Mouse (Mus musculus): ENCODE results near the gene Fgfr2. TPM values are rescaled to one million over a fixed set of nuclear protein-coding genes. Genes with fewer than 3 reads are reported as not detected.

Gene Fgfr2
- polyA plus RNA-seq, 1 experiment from 2014 or later = 24.1 TPM

GRCm38 (mm10) chr7:132306671-132307412 lies 816.3 kb downstream of the Fgfr2 start:
- no peak overlapping the region for H3K4me2 ChIP-seq (ENCODE audit: low read length)
- no peaks in the 10 kb centered on the region for H3K9me3 ChIP-seq (ENCODE audit: control insufficient read depth, low read length)
- H3K4me3 ChIP-seq (ENCODE audit: low read length) = no peak overlapping the region
- no peaks in the 10 kb centered on the region for H3K27me3 ChIP-seq (replicated peaks; ENCODE audit: control insufficient read depth, insufficient read depth, low read length)
- peaks cover 5% of the 10 kb centered on the region; the same call in 1 of the 2 replicates for H3K4me1 ChIP-seq (ENCODE audit: control insufficient read depth, insufficient read depth, low read depth, low read length)
- no peaks in the 10 kb centered on the region for H3K36me3 ChIP-seq (ENCODE audit: control insufficient read depth, insufficient read depth, low read length)
- H3K9ac ChIP-seq (ENCODE audit: low read depth, low read length) = no peak overlapping the region
- ATAC-seq = no peak
- WGBS = 95% methylated on average over 8 of the region's 8 CpGs
- H3K27ac ChIP-seq (ENCODE audit: low read depth, low read length) = no peak overlapping the region

- Histone ChIP-seq H3K36me3 (ENCODE audit: control insufficient read depth, insufficient read depth, low read length) (no peaks in the 10 kb centered on the region), H3K27ac (ENCODE audit: low read depth, low read length) (no peak overlapping the region)
These were observed 817.4 kb downstream of the Fgfr2 start for GRCm38 (mm10) chr7:132305492-132306375.

GRCm38 (mm10) chr7:132304424-132305085 lies 818.6 kb downstream of the Fgfr2 start:
- no peaks in the 10 kb centered on the region for H3K27me3 ChIP-seq (replicated peaks; ENCODE audit: control insufficient read depth, insufficient read depth, low read length)
- WGBS = 68% methylated on average over 8 of the region's 8 CpGs
- H3K4me2 ChIP-seq (ENCODE audit: low read length) = no peak overlapping the region
- no peak overlapping the region for H3K27ac ChIP-seq (ENCODE audit: low read depth, low read length)
- H3K4me1 ChIP-seq (ENCODE audit: control insufficient read depth, insufficient read depth, low read depth, low read length) = peaks cover 6% of the 10 kb centered on the region
- H3K9me3 ChIP-seq (ENCODE audit: control insufficient read depth, low read length) = no peaks in the 10 kb centered on the region
- no peaks in the 10 kb centered on the region for H3K36me3 ChIP-seq (ENCODE audit: control insufficient read depth, insufficient read depth, low read length)
- no peak overlapping the region for H3K9ac ChIP-seq (ENCODE audit: low read depth, low read length)
- no peak for ATAC-seq
- H3K4me3 ChIP-seq (ENCODE audit: low read length) = no peak overlapping the region

More at GRCm38 (mm10) chr7:132305492-132306375, 817.4 kb downstream of the Fgfr2 start:
- ATAC-seq = no peak
- Histone ChIP-seq H3K4me2 (ENCODE audit: low read length) (no peak overlapping the region), H3K4me3 (ENCODE audit: low read length) (no peak overlapping the region), H3K27me3 (replicated peaks; ENCODE audit: control insufficient read depth, insufficient read depth, low read length) (no peaks in the 10 kb centered on the region), H3K9ac (ENCODE audit: low read depth, low read length) (no peak overlapping the region), H3K4me1 (ENCODE audit: control insufficient read depth, insufficient read depth, low read depth, low read length) (peaks cover 5% of the 10 kb centered on the region), H3K9me3 (ENCODE audit: control insufficient read depth, low read length) (no peaks in the 10 kb centered on the region)
- 87% methylated on average over 5 of the region's 5 CpGs for WGBS

- no peak for ATAC-seq
- 74% methylated on average over 7 of the region's 7 CpGs for WGBS
These were observed 819.2 kb downstream of the Fgfr2 start for GRCm38 (mm10) chr7:132303988-132304387.

GRCm38 (mm10) chr7:132302508-132303241 lies 820.5 kb downstream of the Fgfr2 start:
- H3K4me2 ChIP-seq (ENCODE audit: low read length) = no peak overlapping the region
- ATAC-seq = no peak
- WGBS = 63% methylated on average over 8 of the region's 8 CpGs
- peaks cover 10% of the 10 kb centered on the region for H3K4me1 ChIP-seq (ENCODE audit: control insufficient read depth, insufficient read depth, low read depth, low read length)
- H3K4me3 ChIP-seq (ENCODE audit: low read length) = no peak overlapping the region
- no peaks in the 10 kb centered on the region for H3K9me3 ChIP-seq (ENCODE audit: control insufficient read depth, low read length)
- H3K36me3 ChIP-seq (ENCODE audit: control insufficient read depth, insufficient read depth, low read length) = no peaks in the 10 kb centered on the region
- no peaks in the 10 kb centered on the region for H3K27me3 ChIP-seq (replicated peaks; ENCODE audit: control insufficient read depth, insufficient read depth, low read length)
- H3K27ac ChIP-seq (ENCODE audit: low read depth, low read length) = no peak overlapping the region
- no peak overlapping the region for H3K9ac ChIP-seq (ENCODE audit: low read depth, low read length)

More at GRCm38 (mm10) chr7:132303988-132304387, 819.2 kb downstream of the Fgfr2 start:
- H3K4me3 ChIP-seq (ENCODE audit: low read length) = no peak overlapping the region
- no peaks in the 10 kb centered on the region for H3K36me3 ChIP-seq (ENCODE audit: control insufficient read depth, insufficient read depth, low read length)
- no peak overlapping the region for H3K9ac ChIP-seq (ENCODE audit: low read depth, low read length)
- no peak overlapping the region for H3K4me2 ChIP-seq (ENCODE audit: low read length)
- peaks cover 6% of the 10 kb centered on the region for H3K4me1 ChIP-seq (ENCODE audit: control insufficient read depth, insufficient read depth, low read depth, low read length)
- no peaks in the 10 kb centered on the region for H3K9me3 ChIP-seq (ENCODE audit: control insufficient read depth, low read length)
- H3K27me3 ChIP-seq (replicated peaks; ENCODE audit: control insufficient read depth, insufficient read depth, low read length) = no peaks in the 10 kb centered on the region
- H3K27ac ChIP-seq (ENCODE audit: low read depth, low read length) = no peak overlapping the region

- no peak overlapping the region for H3K9ac ChIP-seq (ENCODE audit: low read depth, low read length)
- H3K27me3 ChIP-seq (replicated peaks; ENCODE audit: control insufficient read depth, insufficient read depth, low read length) = no peaks in the 10 kb centered on the region
- no peak overlapping the region for H3K4me3 ChIP-seq (ENCODE audit: low read length)
- no peaks in the 10 kb centered on the region for H3K9me3 ChIP-seq (ENCODE audit: control insufficient read depth, low read length)
- WGBS = 58% methylated on average over 5 of the region's 5 CpGs
- H3K4me1 ChIP-seq (ENCODE audit: control insufficient read depth, insufficient read depth, low read depth, low read length) = peaks cover 10% of the 10 kb centered on the region
- H3K36me3 ChIP-seq (ENCODE audit: control insufficient read depth, insufficient read depth, low read length) = no peaks in the 10 kb centered on the region
- no peak overlapping the region for H3K4me2 ChIP-seq (ENCODE audit: low read length)
- no peak for ATAC-seq
- no peak overlapping the region for H3K27ac ChIP-seq (ENCODE audit: low read depth, low read length)
These were observed 823.4 kb downstream of the Fgfr2 start for GRCm38 (mm10) chr7:132299661-132300210.

- H3K4me2 ChIP-seq (ENCODE audit: low read length) = no peak overlapping the region
- H3K4me1 ChIP-seq (ENCODE audit: control insufficient read depth, insufficient read depth, low read depth, low read length) = peaks cover 10% of the 10 kb centered on the region
- no peak overlapping the region for H3K4me3 ChIP-seq (ENCODE audit: low read length)
- 0 out of 2 replicates have a peak overlapping the region, but pooled peaks have one; percentile 29 for H3K27ac ChIP-seq (ENCODE audit: low read depth, low read length)
- peak; percentile 34; the same call in 1 of the 2 replicates for ATAC-seq
- WGBS = 63% methylated on average over 7 of the region's 7 CpGs
- no peak overlapping the region for H3K9ac ChIP-seq (ENCODE audit: low read depth, low read length)
- H3K36me3 ChIP-seq (ENCODE audit: control insufficient read depth, insufficient read depth, low read length) = no peaks in the 10 kb centered on the region
- no peaks in the 10 kb centered on the region for H3K9me3 ChIP-seq (ENCODE audit: control insufficient read depth, low read length)
- H3K27me3 ChIP-seq (replicated peaks; ENCODE audit: control insufficient read depth, insufficient read depth, low read length) = no peaks in the 10 kb centered on the region
These were observed 824.6 kb downstream of the Fgfr2 start for GRCm38 (mm10) chr7:132298412-132298990.
